Mouse (Mus musculus) ovary, postnatal 10 days (tissue): ENCODE data around the gene Zfp229.
"Not testable (repeated sequence)": the region's sequence is repeated elsewhere in the genome, so short reads cannot be mapped to it uniquely, and the experiment has no call there.

ENCODE experiments used
- DNase-seq: peaks from one replicate; pipeline ENCODE4 v3.0.0; 2022; ENCODE audit warnings: low spot score

Gene Zfp229

DNA sequence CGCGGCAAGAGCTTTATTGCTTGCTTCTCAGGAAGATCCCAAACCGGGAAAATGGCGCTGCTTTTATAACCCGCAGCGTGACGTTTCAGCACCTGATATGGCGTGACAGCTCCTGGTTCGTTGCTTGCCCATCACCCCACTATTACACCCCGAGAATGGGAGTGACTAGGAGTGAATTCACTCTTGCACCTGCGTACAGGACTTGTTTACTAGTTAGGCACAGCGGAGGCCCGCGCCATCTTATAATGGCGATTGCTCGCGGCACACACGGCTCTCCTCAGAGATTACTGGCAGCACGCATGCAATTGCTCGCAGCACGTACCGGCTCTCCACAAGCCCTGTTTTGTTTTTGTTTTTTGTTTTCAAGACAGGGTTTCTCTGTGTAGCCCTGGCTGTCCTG is at the start of gene Zfp229:
Gene Zfp229 (plus strand): TSS at position 301 of the 400 bp plus-strand sequence.
- not testable (repeated sequence) for DNase-seq

DNA sequence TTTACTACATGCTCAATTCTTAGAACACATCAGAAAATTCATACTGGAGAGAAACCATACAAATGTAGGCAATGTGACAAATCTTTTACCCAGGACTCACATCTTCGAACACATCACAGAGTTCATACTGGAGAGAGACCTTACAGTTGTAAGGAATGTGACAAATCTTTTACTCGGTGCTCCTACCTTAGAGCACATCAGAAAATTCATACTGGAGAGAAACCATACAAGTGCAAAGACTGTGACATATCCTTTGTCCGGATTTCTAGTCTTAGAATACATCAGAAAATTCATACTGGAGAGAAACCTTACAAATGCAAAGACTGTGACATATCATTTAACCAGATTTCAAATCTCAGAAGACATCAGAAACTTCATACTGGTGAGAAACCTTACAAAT is 39.0 kb upstream of the Zfp229 start, which contains the start of gene Gm10226:
Gene Gm10226 (plus strand): TSS at position 301 of the 400 bp plus-strand sequence.
- no peak for DNase-seq

DNA sequence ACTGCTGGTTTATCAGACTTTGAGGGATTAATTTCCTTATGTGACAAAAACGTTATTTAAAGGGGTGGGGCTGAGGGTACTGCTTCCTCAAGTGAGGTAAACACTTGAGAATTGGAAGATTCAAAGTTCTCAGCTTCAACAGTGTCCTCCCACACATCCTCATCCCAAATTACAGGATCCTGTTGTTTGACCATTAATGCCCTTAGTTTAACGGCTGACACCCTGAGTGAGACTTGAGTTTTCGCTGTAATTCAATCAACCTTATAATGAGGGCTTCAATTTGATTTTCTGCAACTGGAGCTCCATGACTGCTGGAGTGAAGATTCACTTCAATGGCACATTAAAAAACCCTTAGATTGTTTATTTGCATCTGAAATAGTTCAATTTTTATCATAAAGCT is 37.3 kb upstream of the Zfp229 start:
- DNase-seq, result no peak

DNA sequence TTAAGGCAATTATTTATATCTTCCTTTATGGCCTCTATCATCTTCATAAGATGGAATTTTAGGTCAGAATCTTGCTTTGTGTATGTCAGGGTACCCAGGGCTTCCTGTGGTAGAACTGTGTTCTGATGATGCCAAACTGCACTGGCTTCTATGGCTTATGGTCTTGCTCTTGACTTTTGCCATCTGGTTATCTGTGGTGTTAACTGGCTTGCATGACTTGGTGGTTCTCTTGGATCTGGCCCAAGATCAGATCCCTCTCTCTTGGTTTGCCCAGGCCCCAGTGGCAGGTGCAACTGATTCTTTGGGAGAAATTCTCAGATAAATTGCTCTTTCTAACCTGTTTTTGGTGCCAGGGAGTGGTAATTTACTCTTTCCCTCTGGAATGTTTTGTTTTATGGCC is 34.5 kb upstream of the Zfp229 start:
- no peak for DNase-seq

DNA sequence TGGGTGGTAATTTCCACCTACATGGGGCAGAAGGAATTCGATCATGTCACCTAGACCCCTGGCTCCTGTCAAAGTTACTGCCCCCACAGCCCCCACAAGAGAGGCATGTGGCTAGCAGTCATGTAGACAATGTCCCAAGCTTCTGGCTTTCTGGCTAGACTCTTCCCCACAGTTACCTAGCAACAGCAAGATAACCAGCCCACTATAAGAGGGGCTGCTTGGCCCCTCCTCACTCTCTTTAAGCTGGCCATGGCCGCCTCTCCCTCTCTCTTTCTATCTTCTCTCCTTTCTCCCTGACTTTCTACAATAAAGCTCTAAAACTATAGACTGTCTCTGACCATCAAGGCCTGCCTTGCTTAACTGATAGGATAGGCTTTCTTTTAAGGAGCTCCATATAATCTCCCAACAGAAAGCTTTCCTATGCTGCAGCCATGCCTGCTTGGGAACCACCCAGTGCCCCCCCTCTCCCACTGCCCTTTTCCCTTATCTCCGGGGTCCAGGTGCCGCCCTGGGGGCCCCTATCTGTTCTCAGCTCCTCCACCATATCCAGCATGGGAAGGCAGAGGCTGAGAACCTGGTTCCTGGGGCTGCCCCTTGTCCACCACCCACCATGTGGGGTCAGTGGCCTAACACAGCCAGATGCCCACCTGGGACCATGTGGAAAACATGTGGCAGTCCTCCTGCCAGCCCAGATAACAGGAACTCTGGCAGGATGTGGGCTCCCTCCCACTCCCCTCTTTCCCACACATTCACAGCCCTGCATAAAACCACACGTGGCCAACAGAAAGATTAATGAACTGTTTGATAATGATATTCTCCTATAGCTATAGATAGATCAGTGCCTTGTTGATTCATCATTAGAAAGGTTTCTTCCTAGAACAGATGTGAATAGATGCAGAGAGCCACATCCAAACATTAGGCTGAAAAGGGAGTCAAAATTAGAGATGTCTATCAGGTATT is 28.0 kb upstream of the Zfp229 start:
- no peak for DNase-seq

DNA sequence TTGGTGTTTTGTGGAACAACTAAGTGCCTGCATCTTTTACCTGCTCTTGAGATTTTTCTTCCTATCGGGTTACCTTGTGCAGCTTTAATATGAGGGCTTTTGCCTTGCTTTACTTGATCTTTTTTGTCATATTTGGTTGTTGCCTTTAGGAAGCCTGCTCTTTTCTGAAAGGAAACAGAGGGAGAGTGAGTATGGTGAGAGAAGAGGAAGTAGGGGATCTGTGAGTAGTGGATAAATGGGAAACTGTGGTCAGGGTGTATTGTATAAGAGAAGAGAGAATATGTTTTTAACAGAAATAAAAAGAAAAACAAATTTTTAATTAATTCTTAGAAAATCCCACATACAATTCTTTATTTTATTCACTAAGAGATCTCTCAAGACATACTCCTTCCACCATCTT is 27.2 kb upstream of the Zfp229 start:
- DNase-seq, result no peak

DNA sequence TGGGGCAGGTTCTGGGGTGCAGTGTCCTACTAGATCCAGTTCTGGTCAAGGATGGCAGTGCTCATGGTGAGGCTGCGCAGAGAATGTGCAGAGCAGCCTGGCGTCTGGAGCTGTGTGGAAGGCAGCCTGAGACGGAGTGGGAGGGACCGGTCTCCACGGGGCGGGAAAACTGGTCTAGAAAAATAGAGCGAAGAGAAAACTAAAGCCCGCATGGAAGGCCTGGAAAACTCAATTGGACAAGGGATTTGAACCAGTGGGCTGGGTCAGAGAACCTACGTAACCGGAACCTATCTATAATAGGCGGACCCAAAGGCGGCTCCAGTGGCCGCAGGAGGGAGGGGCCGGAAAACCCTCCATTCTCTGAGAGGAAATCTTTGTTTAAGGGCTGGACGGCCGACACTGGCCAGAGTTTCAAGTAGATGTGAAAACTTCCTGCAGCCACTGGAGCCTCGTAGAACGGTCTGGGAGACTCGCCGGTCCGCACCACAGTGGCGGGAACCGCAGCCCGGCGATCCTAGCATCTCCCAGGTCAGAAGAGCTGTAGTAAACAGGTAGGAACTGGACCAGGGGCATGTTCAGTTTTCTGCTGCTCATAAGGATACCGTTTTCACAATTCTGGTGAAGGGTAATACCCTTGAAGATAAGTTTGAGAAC is 23.1 kb upstream of the Zfp229 start, which contains the start of gene Zfp760:
Gene Zfp760 (plus strand): TSS at position 399 of the 654 bp plus-strand sequence.
- DNase-seq, result peak; percentile 61

DNA sequence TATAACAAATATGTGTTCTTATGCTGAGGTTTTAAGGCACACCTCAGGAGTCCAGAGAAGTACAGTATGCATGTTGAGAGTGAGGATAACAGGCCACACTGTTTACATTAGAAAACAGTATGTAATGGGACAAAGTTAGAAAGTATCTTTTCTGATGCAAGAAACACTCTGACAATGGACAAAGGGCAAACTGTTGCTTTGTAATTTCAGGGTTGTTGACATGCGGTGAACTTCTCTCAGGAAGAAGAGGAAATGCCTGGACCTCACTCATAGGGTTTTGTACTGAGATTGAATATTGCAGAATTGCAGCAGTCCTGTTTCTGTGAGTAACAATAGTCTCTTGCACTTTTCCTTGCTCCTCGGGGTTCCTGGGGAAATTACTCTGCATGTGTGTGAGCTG is 22.2 kb upstream of the Zfp229 start:
- DNase-seq, result no peak

DNA sequence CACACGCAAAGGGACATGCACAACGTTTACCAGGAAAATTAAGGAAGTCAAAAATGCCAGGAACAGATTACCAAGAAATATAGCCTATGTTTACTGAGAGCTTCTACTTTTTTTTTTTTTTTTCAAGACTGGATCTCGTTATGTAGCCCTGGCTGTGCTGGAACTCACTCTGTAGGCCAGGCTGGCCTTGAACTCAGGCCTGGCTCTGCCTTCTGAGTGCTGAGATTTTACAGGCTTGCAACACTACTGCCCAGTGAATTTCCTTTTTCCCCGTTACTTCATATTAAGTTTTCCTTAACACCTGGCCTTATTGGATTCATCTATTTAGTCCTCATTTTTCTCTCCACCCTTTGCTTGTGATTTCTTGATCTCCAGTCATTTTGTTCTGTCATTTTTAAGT is 2.5 kb downstream of the Zfp229 start:
- DNase-seq, result no peak

DNA sequence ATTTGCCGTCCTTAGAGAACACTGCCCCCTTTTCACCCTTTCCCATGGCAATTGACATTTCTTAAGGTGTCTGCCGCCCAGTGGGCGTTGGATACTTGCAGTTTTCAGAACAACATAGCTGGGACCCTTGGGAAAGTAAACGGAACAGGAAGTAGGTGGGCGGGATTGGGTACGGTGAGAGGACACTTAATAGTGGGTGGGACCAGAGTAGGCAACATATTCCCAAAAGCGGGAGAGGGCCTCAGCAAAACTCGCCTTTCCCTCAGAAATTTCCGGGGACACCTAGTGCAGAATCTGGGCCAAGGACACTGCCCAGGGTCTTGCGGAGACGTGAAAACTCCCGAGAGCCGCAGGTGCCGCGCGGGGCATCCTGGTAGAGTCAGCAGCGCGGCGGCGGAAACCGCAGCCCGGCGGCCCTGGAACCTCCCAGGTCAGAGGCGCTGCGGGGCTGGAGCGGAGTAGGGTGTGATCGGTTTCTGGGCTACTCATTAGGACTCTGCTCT is 3.0 kb downstream of the Zfp229 start:
- DNase-seq, result peak; percentile 56

DNA sequence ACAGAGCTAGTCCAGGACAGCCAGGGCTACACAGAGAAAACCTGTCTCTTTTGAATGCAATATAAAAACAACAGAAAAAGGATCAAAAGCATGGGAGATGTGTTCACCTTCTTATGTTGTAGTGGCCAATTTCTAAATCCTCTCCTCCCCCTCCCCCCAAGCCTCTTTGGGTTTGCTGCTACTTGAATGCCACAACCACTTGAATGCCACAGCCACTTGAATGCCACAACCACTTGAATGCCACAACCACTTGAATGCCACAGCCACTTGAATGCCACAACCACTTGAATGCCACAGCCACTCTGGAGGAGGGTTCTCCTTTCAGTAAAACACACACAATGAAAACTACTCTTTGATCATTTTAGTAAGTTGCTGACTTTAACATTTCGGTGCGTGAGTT is 22.2 kb downstream of the Zfp229 start:
- no peak for DNase-seq

DNA sequence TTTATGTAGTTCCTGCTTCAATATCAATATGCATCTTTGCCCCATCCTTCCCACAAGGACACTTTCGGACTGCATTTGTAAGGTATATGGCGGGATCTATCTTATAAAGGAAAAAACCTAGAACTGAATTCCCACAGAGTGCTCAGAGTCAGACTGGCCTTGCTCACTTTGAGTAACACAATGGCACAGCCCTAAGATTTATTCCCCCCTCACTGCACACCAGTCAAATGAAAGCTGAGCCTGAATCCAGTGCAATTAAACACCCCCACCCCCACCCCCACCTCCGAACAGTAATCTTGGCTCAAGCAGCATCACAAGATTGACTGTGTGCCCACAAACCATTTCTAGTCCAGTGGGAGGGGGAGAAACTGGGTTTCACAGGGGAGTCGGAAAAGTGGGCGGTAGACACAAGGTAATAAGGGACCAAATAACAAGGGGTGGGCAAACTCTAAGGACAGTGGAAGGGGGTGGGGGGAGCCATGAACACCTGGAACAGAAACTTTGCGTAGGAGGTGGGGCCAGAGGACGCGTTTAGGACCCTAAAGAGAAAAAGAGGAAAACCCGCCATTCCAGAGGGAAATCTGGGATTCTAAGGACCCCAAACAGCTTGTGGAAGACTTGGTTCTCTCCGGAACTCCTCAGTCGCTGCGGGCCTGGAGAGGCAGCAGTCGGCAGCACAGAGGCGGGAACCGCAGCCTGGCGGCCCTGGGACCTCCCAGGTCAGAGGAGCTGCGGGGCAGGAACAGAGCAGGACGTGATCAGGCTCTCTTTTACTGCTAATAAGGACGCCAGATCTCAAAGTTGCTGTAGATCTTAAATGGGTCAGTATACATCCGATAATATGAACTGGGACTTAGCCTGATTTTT is 23.0 kb downstream of the Zfp229 start:
- no peak for DNase-seq

DNA sequence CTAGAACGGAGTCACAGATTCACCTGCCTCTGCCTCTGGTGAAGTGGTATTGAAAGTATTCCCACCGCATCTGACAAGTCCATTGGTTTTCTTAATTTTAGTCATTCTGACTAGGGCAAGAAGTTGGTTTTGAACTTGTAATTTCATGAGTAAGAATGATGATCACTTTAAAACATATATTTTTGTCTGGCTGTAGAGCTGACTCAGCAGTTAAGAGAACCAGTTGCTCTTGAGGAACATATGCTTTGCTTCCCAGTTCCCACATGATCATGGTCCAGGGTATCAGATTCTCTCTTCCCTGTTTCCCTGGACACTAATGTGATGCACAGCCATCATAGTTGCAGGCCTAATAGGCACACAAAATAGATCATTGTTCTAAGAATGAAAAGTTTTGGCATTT is 39.7 kb downstream of the Zfp229 start:
- no peak for DNase-seq

DNA sequence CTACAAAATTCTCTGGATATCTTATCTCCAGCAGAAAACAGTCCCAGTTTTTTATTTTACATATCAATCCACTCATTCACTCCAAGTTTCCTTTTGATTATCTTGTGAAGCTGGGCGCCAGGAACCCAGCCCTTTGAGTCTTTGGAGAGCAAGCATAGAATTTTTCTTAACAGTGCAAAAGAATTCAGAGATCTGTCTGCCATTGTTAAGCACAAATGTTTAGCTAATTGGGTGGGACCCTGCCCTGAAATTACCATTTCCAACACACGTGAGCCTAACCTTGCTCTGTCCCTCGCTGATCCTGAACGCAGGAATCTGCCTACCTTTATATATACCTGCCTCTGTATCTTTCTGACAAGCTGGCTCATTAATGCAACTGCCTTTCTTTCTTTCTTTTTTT is 61.7 kb downstream of the Zfp229 start:
- DNase-seq, result no peak

DNA sequence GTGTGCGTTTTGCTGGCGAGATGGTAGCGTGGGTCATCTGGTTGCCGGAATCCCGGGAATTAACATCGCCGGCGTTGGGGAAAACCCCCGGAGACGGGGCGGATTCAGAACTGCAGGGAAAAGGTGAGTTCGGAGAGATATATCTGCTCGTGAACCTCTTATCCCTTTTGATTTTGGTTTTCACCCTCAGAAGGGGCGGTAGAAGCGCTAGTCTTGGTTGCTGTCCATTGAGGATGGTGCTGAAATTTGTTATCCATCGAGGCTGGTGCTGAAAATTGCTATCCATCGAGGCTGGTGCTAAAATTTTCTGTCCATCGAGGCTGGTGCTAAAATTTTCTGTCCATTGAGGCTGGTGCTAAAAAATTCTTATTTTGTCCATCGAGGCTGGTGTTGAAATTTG is 70.8 kb downstream of the Zfp229 start:
- not testable (repeated sequence) for DNase-seq
